Mouse (Mus musculus) CH12.LX (cell line): ENCODE results near the gene Akap5. TPM values are rescaled to one million over a fixed set of nuclear protein-coding genes. Genes with fewer than 3 reads are reported as not detected.

Experiments
- DNase-seq: peaks from one replicate; pipeline ENCODE4 v3.0.0-alpha.2; 2013; ENCODE audit errors: extremely low read depth
- H3K27ac ChIP-seq: 2 replicates; pipeline ENCODE4 v1.5.1; 2012; ENCODE audit warnings: low read depth, mild to moderate bottlenecking, control low read depth, moderate library complexity; ENCODE audit not compliant: insufficient read depth
- H3K27me3 ChIP-seq: replicated peaks from 2 replicates; pipeline ENCODE3; 2012; ENCODE audit warnings: inconsistent platforms
- H3K36me3 ChIP-seq, 2 experiments: replicated peaks in 1 of 2; 2 replicates each; pipeline versions ENCODE3 to v1.6.1; 2012; ENCODE audit warnings: inconsistent platforms in 1 of 2, low read length in 1 of 2, mild to moderate bottlenecking in 1 of 2, mixed read lengths in 1 of 2, moderate library complexity in 1 of 2; ENCODE audit not compliant: control insufficient read depth in 1 of 2, insufficient read depth in 1 of 2
- H3K4me1 ChIP-seq, 2 experiments: 2 replicates each; pipeline ENCODE4 v1.6.1; 2012; ENCODE audit warnings: inconsistent platforms in 1 of 2, moderate library complexity in 1 of 2; ENCODE audit not compliant: insufficient read depth in 2 of 2, control insufficient read depth in 1 of 2
- H3K4me2 ChIP-seq: 2 replicates; pipeline ENCODE4 v1.6.1; 2012; ENCODE audit warnings: low read depth, mild to moderate bottlenecking, control low read depth; ENCODE audit not compliant: poor library complexity, insufficient read depth, severe bottlenecking
- H3K4me3 ChIP-seq, 3 experiments: fragments of 150-350 bp in 1 of 3; sonication (generic) in 1 of 3; replicated peaks in 1 of 3; 2 replicates each; pipeline versions ENCODE3 to v1.5.1; 2011 to 2012; ENCODE audit warnings: low read depth in 2 of 3, low read length in 2 of 3, mild to moderate bottlenecking in 2 of 3, moderate library complexity in 2 of 3, control low read depth in 1 of 3, improper control_type of control experiment in 1 of 3, inconsistent platforms in 1 of 3, mixed read lengths in 1 of 3; ENCODE audit not compliant: poor library complexity in 1 of 3
- H3K79me2 ChIP-seq: replicated peaks from 2 replicates; pipeline ENCODE4 v1.6.1; 2012; ENCODE audit warnings: mild to moderate bottlenecking, moderate library complexity; ENCODE audit not compliant: control insufficient read depth, poor library complexity, insufficient read depth, severe bottlenecking; ENCODE audit errors: extremely low read depth
- H3K9ac ChIP-seq: 2 replicates; pipeline ENCODE4 v1.6.1; 2012; ENCODE audit warnings: low read depth, mild to moderate bottlenecking, control low read depth, moderate library complexity; ENCODE audit not compliant: insufficient read depth
- H3K9me3 ChIP-seq: replicated peaks from 2 replicates; pipeline ENCODE3; 2012; ENCODE audit warnings: low read length, inconsistent platforms, mixed read lengths
- BHLHE40 ChIP-seq: IDR thresholded peaks from 2 replicates; pipeline ENCODE4 v1.6.1; 2011; ENCODE audit warnings: mild to moderate bottlenecking, low read depth, low read length, improper control_type of control experiment
- CHD1 ChIP-seq: IDR thresholded peaks from 2 replicates; pipeline ENCODE4 v1.6.1; 2012; ENCODE audit warnings: low read depth, low read length, improper control_type of control experiment, inconsistent platforms
- CHD2 ChIP-seq: IDR thresholded peaks from 2 replicates; pipeline ENCODE4 v1.6.1; 2011; ENCODE audit warnings: low read length, improper control_type of control experiment
- CTCF ChIP-seq, 2 experiments: IDR thresholded peaks in 1 of 2; conservative IDR thresholded peaks in 1 of 2; 2 replicates each; pipeline ENCODE4 v1.5.1; 2011 to 2012; ENCODE audit warnings: low read depth in 2 of 2, low read length in 2 of 2, improper control_type of control experiment in 1 of 2, inconsistent platforms in 1 of 2, mild to moderate bottlenecking in 1 of 2, moderate library complexity in 1 of 2
- EP300 ChIP-seq: IDR thresholded peaks from 2 replicates; pipeline ENCODE4 v1.6.1; 2011; ENCODE audit warnings: low read length, improper control_type of control experiment
- ETS1 ChIP-seq: conservative IDR thresholded peaks from 2 replicates; pipeline ENCODE4 v1.6.1; 2012; ENCODE audit warnings: low read depth, mild to moderate bottlenecking, inconsistent platforms, low read length, improper control_type of control experiment, moderate library complexity
- HCFC1 ChIP-seq: IDR thresholded peaks from 2 replicates; pipeline ENCODE4 v1.6.1; 2012; ENCODE audit warnings: low read depth, mild to moderate bottlenecking, inconsistent platforms, low read length, improper control_type of control experiment
- JUND ChIP-seq: conservative IDR thresholded peaks from 2 replicates; pipeline ENCODE4 v1.6.1; 2011; ENCODE audit warnings: low read depth, low read length, improper control_type of control experiment
- KAT2A ChIP-seq: IDR thresholded peaks from 2 replicates; pipeline ENCODE4 v1.6.1; 2012; ENCODE audit warnings: low read length, improper control_type of control experiment, inconsistent platforms; ENCODE audit not compliant: insufficient replicate concordance
- MAFK ChIP-seq: IDR thresholded peaks from 2 replicates; pipeline ENCODE4 v1.6.1; 2011; ENCODE audit warnings: low read length, improper control_type of control experiment; ENCODE audit not compliant: insufficient replicate concordance
- MAZ ChIP-seq: IDR thresholded peaks from 2 replicates; pipeline ENCODE4 v1.6.1; 2012; ENCODE audit warnings: low read depth, mild to moderate bottlenecking, inconsistent platforms, low read length, improper control_type of control experiment, moderate library complexity
- MEF2A ChIP-seq: IDR thresholded peaks from 2 replicates; pipeline ENCODE4 v1.6.1; 2014; ENCODE audit warnings: low read depth, mild to moderate bottlenecking, inconsistent platforms, low read length, improper control_type of control experiment, borderline replicate concordance
- MXI1 ChIP-seq: IDR thresholded peaks from 2 replicates; pipeline ENCODE4 v1.6.1; 2011; ENCODE audit warnings: mild to moderate bottlenecking, low read depth, low read length, improper control_type of control experiment
- NELFE ChIP-seq: IDR thresholded peaks from 2 replicates; pipeline ENCODE4 v1.6.1; 2011; ENCODE audit warnings: low read depth, low read length, improper control_type of control experiment
- POLR2AphosphoS2 ChIP-seq: IDR thresholded peaks from 2 replicates; pipeline ENCODE4 v1.6.1; 2011; ENCODE audit warnings: low read depth, low read length, improper control_type of control experiment
- RAD21 ChIP-seq: IDR thresholded peaks from 2 replicates; pipeline ENCODE4 v1.6.1; 2011; ENCODE audit warnings: low read depth, mild to moderate bottlenecking, low read length, improper control_type of control experiment, moderate library complexity
- RCOR1 ChIP-seq: conservative IDR thresholded peaks from 2 replicates; pipeline ENCODE4 v1.6.1; 2012; ENCODE audit warnings: low read depth, mild to moderate bottlenecking, inconsistent platforms, low read length, improper control_type of control experiment
- SIN3A ChIP-seq: IDR thresholded peaks from 2 replicates; pipeline ENCODE4 v1.6.1; 2012; ENCODE audit warnings: low read length, improper control_type of control experiment, inconsistent platforms
- SMC3 ChIP-seq: IDR thresholded peaks from 2 replicates; pipeline ENCODE4 v1.6.1; 2011; ENCODE audit warnings: low read depth, low read length, improper control_type of control experiment
- TCF12 ChIP-seq: IDR thresholded peaks from 2 replicates; pipeline ENCODE4 v1.6.1; 2014; ENCODE audit warnings: low read depth, mild to moderate bottlenecking, inconsistent platforms, low read length, improper control_type of control experiment
- USF1 ChIP-seq: IDR thresholded peaks from 2 replicates; pipeline ENCODE4 v1.6.1; 2014; ENCODE audit warnings: low read depth, mild to moderate bottlenecking, inconsistent platforms, low read length, improper control_type of control experiment
- ZKSCAN1 ChIP-seq: IDR thresholded peaks from 2 replicates; pipeline ENCODE4 v1.6.1; 2012; ENCODE audit warnings: low read depth, inconsistent platforms, low read length, improper control_type of control experiment, borderline replicate concordance
- ZMIZ1 ChIP-seq: IDR thresholded peaks from 2 replicates; pipeline ENCODE4 v1.6.1; 2012; ENCODE audit warnings: low read depth, mild to moderate bottlenecking, inconsistent platforms, low read length, improper control_type of control experiment
- ZNF384 ChIP-seq: IDR thresholded peaks from 2 replicates; pipeline ENCODE4 v1.6.1; 2012; ENCODE audit warnings: low read depth, low read length, improper control_type of control experiment, inconsistent platforms
- dilution Hi-C: fragments of 300-500 bp; cut with MboI; formaldehyde crosslinking; loops from 2 replicates; pipeline ENCODE4 v1.14.3; 2020; ENCODE audit warnings: low sequenced_read_pairs; ENCODE audit not compliant: extremely low pct_unique_long_range_greater_than_20kb, extremely low pct_ligation_motif_present
- in situ Hi-C: fragments of 300-500 bp; cut with MboI; formaldehyde crosslinking; loops from 3 replicates; pipeline ENCODE4 v1.14.3; 2019; ENCODE audit warnings: low sequenced_read_pairs, low pct_ligation_motif_present, low pct_unique_long_range_greater_than_20kb, mixed read lengths
- polyA plus RNA-seq: library from polyadenylated mRNA; unstranded; fragments of >175 nt; gene quantifications from 2 replicates; pipeline ENCODE4 v1.2.1, GENCODE M21; 2012; ENCODE audit warnings: low read depth; ENCODE audit not compliant: insufficient read length
- total RNA-seq, 2 experiments: library from RNA; depleted of rRNA; stranded (reverse); fragments of 300-350 nt in 1 of 2; fragments of >200 nt in 1 of 2; gene quantifications; 2 replicates each; pipeline ENCODE4 v1.2.3; 2012 to 2014

Gene Akap5
- total and polyA plus RNA-seq, 3 experiments = 0.27 to 0.89 (median 0.38) TPM

GRCm38 (mm10) chr12:76345759-76346455, 21.2 kb downstream of the Akap5 start (continued):
- TF ChIP-seq JUND = no peak
- TF ChIP-seq CHD1 = no peak
- no peak for TF ChIP-seq POLR2AphosphoS2
- no peak for TF ChIP-seq KAT2A
- TF ChIP-seq RAD21 = peak; percentile 67
- TF ChIP-seq, all 38 proteins: peak for 5

GRCm38 (mm10) chr12:76349680-76350220, 25.1 kb downstream of the Akap5 start:
- dilution Hi-C loops (no loop called here), in situ Hi-C loops (loop anchor here (25.0 kb wide), 1 partner anchor 337 kb away; no protein-coding TSS in a partner anchor)
- peaks cover 38 to 63% of the 10 kb centered on the region in 2 experiments for H3K36me3 ChIP-seq
- no peaks in the 10 kb centered on the region for H3K9me3 ChIP-seq
- no peak overlapping the region for H3K4me2 ChIP-seq
- no peak overlapping the region for H3K9ac ChIP-seq
- peaks cover 2% of the 10 kb centered on the region; the same call in 1 of the 2 replicates for H3K79me2 ChIP-seq
- 0 out of 2 replicates have a peak overlapping the region, but pooled peaks have one; percentile 35 for H3K27ac ChIP-seq
- 0 out of 2 replicates have a peak, but pooled peaks have one; percentile 40 for TF ChIP-seq EP300
- TF ChIP-seq SMC3 = no peak
- no peak for TF ChIP-seq ZNF384
- no peak for TF ChIP-seq POLR2AphosphoS2
- no peak for TF ChIP-seq KAT2A
- TF ChIP-seq CTCF (conservative IDR thresholded peaks at IDR 0.05 in 1 of 2, IDR thresholded peaks at IDR 0.05 in 1 of 2; ENCODE audit: low read depth in 2 of 2, low read length in 2 of 2) = no peak
- TF ChIP-seq SIN3A = peak; percentile 68
- peak; percentile 58 for TF ChIP-seq ETS1
- TF ChIP-seq ZMIZ1 = no peak
- no peak for TF ChIP-seq ZKSCAN1
- no peak for TF ChIP-seq MEF2A
- TF ChIP-seq HCFC1 = no peak
- TF ChIP-seq MAZ = no peak
- TF ChIP-seq RCOR1 = no peak
- no peak for TF ChIP-seq CHD2
- no peak for TF ChIP-seq NELFE
- no peak for TF ChIP-seq MAFK
- peak; percentile 59; the same call in 1 of the 2 replicates for TF ChIP-seq TCF12
- TF ChIP-seq USF1 = no peak
- TF ChIP-seq MXI1 = no peak
- TF ChIP-seq CHD1 = no peak
- no peak for TF ChIP-seq BHLHE40
- no peak for DNase-seq
- no peak overlapping the region for H3K4me3 ChIP-seq
- no peaks in the 10 kb centered on the region for H3K27me3 ChIP-seq
- peaks cover 0 to 19% of the 10 kb centered on the region in 2 experiments; a peak in 2 of 4 replicates for H3K4me1 ChIP-seq
